Mouse (Mus musculus) left cerebral cortex, adult 18-20 months (tissue): ENCODE results near the gene Krt7. TPM values are rescaled to one million over a fixed set of nuclear protein-coding genes. Genes with fewer than 3 reads are reported as not detected.

Experiments used
- DNase-seq, 2 experiments: peaks; one replicate each; pipeline ENCODE4 v3.0.0; 2021 to 2022; ENCODE audit warnings: low spot score in 2 of 2, mixed read lengths in 1 of 2
- total RNA-seq, 2 experiments: library from RNA; stranded (reverse); gene quantifications; 2 replicates each; pipeline ENCODE4 v1.2.3; 2021

Krt7 gene
- total RNA-seq, 2 experiments from 2014 or later, result not detected

GRCm38 (mm10) chr15:101375956-101376775 lies 34.7 kb upstream of the Krt7 start:
- DNase-seq, result no peak

GRCm38 (mm10) chr15:101376776-101377061 lies 34.1 kb upstream of the Krt7 start:
- DNase-seq, result no peak

- DNase-seq, result no peak
Observed at GRCm38 (mm10) chr15:101378646-101379045, 32.2 kb upstream of the Krt7 start.

GRCm38 (mm10) chr15:101381758-101382157 lies 29.1 kb upstream of the Krt7 start:
- DNase-seq, result no peak

- DNase-seq, result no peak
Observed at GRCm38 (mm10) chr15:101382811-101383210, 28.0 kb upstream of the Krt7 start.

GRCm38 (mm10) chr15:101384610-101385009 lies 26.2 kb upstream of the Krt7 start:
- DNase-seq, result no peak

- no peak for DNase-seq
Observed at GRCm38 (mm10) chr15:101385064-101385463, 25.8 kb upstream of the Krt7 start.

GRCm38 (mm10) chr15:101387176-101387575 lies 23.7 kb upstream of the Krt7 start:
- DNase-seq, result peak in 1 of 2 experiments; percentile 30

GRCm38 (mm10) chr15:101388034-101388541 lies 22.8 kb upstream of the Krt7 start:
- peak; percentile 29 to 44 for DNase-seq

GRCm38 (mm10) chr15:101390203-101390602 lies 20.6 kb upstream of the Krt7 start:
- DNase-seq, result no peak

- DNase-seq, result no peak
Observed at GRCm38 (mm10) chr15:101392251-101392650, 18.6 kb upstream of the Krt7 start.

GRCm38 (mm10) chr15:101394908-101395307 lies 15.9 kb upstream of the Krt7 start:
- no peak for DNase-seq

GRCm38 (mm10) chr15:101396466-101396865 lies 14.4 kb upstream of the Krt7 start:
- no peak for DNase-seq

GRCm38 (mm10) chr15:101396921-101397320 lies 13.9 kb upstream of the Krt7 start:
- no peak for DNase-seq

- DNase-seq, result no peak
Observed at GRCm38 (mm10) chr15:101397683-101398082, 13.2 kb upstream of the Krt7 start.

GRCm38 (mm10) chr15:101398269-101398668 lies 12.6 kb upstream of the Krt7 start:
- DNase-seq, result no peak

- no peak for DNase-seq
Observed at GRCm38 (mm10) chr15:101412188-101412587, 1.3 kb downstream of the Krt7 start.

- DNase-seq, result no peak
Observed at GRCm38 (mm10) chr15:101413916-101414635, 3.2 kb downstream of the Krt7 start.

GRCm38 (mm10) chr15:101414807-101415565 lies 4.1 kb downstream of the Krt7 start:
- DNase-seq, result no peak

GRCm38 (mm10) chr15:101418950-101419349 lies 8.1 kb downstream of the Krt7 start:
- no peak for DNase-seq

- no peak for DNase-seq
Observed at GRCm38 (mm10) chr15:101420903-101421302, 10.1 kb downstream of the Krt7 start.

GRCm38 (mm10) chr15:101424914-101425313 lies 14.1 kb downstream of the Krt7 start:
- no peak for DNase-seq
